Mouse (Mus musculus) urinary bladder, postnatal 14 days (tissue): ENCODE results near the gene Klhl12.
A peak's percentile ranks its signal among the peaks of the same experiment; 100 is the strongest.
"Not testable (repeated sequence)": the region's sequence is repeated elsewhere in the genome, so short reads cannot be mapped to it uniquely, and the experiment has no call there.

Source experiments
- DNase-seq: peaks from one replicate; pipeline ENCODE4 v3.0.0; 2021; ENCODE audit warnings: low spot score

The Klhl12 gene

DNA sequence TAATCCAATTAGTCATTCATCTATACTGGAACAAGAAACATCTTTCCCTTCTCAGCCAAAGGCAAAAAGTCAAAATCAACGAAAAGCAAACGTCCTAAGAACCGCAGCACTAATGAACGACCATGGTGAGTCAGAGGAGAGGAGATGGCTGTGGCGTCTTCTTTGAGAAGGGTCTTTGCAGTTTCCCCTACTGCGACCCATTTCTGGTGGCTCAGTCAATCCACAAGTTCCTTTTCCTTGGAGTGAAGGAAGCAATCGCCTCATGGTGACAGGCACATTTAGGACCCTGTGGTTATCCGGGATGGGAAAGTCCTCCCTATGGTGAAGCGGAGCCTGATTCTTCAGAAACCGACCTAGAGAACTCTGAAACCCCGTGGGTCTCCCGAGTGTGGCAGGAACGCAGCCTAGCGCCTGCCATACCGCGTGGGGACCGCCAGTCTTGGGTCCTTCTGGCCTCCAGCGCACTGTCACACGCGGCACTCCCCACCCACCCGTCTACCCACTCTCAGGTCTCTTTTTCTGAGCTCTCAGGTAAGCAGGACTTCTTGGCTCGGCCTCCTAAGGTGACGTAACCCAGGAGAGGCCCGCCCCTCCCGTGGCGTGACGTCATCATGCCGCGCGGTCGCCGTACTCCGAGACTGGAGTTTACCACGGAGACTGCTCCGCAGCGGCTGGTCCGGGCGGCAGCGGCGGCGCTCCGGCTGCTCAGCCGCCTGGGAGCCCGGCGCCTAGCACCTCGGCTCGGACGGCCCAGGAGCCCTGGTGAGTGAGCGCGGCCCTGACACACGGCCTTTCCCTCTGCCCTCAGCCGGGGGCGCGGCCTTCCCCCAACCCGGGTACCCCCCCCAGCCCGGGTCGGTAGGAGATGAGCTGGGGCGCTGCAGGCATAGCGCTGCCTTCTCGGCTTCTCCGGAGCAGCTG, at the start of gene Klhl12:
TSS of gene Klhl12 (plus strand) at position 628 of the 921 bp plus-strand sequence.
- peak; percentile 95 for DNase-seq

DNA sequence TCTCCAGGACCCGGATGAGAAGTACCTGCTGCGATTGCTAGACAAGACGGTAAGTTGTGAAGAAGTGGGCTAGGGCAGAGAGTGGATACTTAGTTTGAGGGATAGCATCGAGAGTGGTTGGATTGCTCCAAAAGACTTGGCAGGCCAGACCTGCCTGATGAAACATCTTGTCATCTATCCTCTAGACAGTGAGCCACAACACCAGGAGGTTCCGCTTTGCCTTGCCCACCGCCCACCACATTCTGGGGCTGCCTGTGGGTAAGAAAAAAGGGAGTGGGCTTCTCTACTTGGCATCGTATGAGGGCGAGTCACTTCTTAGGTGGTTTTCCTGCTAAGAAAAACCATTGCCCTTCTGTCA, 48.9 kb upstream of the Klhl12 start:
- DNase-seq = no peak

DNA sequence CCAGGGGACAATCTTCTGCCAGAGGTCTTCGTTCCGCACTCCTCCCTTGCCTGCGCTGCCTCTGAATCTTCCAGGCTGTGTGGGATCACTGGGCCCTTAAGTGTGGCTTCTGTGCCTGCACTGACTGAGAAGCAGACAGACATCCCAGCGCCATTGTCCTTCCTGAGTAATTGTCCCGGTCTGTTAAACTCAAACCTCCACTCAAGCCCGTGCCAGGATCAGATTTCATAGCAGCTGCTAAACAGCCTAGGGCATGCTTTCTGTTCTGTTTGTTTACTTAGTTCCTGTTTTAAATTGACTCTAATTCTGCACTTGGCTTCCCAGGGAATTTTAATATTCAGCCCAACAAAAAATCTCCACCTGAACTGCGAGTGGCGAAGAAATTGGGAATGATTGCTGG, 47.3 kb upstream of the Klhl12 start:
- no peak for DNase-seq

DNA sequence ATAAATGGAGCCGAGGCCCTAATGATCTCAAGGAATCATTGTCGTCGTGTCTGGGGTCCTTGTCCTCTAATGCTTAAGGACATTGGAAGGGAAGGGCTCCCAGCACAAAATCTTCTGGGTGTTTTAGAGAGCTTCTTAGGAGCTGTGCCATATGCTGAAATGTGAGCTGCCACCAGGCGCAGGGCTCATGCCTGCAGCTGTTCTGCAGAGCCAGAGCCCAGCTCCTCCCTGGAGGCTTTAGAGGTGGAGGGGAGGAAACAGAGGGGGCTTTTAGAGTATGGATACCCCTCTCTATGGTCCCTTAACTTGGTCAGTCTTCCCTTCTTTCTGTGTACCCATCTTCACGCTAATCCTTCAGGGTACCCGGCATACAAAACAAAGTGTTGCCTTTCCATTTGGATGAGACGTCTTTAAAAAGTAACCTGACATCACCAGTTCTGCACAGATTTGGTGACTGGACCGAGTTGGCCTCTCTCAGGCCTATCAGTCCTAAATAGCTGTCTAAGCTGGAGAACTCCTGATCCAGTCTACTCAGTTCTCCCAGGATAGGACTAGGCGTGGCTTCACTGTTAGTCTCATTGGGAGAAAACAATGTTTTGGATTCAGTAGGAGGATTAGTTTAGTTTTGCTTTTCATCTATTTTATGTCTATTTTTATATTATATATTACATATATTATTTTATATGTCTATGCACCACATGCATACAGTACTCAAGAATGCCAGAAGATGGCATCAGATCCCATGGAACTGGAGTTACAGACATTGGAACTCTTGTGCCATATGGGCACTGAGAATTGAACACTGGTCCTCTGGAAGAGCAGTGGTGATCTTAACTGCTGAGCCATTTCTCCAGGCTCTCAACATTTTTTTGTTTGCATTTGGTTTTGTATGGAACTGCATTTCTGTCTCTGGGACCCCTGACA, 43.4 kb upstream of the Klhl12 start:
- no peak for DNase-seq

DNA sequence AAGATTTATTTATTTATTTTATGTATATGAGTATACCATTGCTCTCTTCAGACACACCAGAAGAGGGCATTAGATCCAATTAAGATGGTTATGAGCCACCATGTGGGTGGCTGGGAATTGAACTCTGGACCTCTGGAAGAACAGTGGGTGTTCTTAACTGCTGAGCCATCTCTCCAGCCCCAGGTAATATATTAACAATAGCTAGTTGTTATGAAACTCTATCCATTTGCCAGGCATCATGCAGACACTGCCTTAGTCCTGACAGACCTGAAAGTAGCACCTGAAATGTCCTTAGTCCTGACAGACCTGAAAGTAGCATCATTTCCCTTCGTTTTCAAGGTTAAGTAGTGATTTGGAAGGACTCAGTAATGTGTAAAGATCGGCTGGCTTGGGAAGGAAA, 41.3 kb upstream of the Klhl12 start:
- DNase-seq = no peak

DNA sequence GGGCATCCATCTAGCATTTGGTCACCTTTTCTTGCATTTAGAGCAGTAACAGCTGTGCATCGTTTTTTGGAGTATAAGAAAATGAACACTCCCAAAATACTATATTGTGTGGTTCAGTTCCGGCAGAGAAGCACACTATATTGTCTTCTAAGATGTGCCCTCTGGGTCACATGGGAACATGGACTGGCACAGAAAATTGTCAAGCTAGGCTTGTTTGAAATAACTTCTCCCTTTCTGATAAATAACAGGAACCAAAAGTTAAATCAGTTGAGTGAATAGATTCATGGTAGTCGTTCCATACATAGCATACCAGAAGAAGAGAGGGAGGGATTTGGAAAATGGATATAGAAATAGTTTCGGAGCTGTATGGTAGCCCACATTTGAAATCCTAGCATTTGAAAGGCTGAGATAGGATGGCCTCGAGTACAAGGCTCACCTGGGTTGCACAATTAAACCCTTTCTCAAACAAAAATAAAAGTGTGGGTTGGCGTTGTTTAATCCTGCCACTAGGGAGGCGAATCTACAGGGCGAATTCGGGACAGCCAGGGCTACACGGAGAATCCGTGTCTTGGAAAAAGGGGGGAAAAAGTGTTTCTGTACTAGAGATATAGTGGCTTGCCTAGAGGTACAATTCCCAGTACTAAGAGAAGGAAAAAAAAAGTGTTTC, 40.7 kb upstream of the Klhl12 start:
- DNase-seq = no peak

DNA sequence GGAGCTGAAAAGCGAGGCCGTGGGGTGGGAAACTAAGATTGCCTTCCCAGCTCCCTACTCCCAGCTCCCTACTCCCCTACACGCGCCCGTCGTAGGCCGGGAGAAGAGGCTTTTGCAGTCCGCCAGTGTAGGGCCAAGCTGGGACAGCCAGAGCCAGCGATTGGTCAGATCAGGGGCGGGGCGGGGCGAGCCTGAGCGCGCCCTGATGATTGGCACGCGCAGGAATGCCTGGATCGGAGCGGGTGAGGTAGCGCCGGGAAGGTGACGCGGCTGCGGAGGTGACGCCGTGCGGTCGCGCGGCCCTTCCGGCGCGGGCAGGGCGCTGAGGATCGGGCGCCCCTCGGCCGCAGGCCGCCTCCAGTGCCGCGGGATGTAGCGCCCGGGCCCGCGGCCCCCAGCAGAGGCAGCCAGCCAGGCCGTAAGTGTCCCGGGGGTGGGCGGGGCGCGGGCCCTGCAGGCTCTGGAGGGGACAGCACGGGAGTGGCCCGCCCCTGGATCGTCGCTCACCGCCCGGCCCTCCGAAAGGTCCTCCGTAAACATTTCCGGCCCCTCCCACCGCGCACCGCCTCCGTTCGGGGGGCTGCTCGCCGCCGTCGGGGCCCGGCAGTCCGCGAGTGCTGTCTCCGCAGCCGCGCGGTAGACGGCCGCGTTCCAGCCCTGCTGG, 40.0 kb upstream of the Klhl12 start, which contains the start of gene Adipor1:
TSS of gene Adipor1 (plus strand) at position 211 of the 664 bp plus-strand sequence.
- DNase-seq = peak; percentile 97

DNA sequence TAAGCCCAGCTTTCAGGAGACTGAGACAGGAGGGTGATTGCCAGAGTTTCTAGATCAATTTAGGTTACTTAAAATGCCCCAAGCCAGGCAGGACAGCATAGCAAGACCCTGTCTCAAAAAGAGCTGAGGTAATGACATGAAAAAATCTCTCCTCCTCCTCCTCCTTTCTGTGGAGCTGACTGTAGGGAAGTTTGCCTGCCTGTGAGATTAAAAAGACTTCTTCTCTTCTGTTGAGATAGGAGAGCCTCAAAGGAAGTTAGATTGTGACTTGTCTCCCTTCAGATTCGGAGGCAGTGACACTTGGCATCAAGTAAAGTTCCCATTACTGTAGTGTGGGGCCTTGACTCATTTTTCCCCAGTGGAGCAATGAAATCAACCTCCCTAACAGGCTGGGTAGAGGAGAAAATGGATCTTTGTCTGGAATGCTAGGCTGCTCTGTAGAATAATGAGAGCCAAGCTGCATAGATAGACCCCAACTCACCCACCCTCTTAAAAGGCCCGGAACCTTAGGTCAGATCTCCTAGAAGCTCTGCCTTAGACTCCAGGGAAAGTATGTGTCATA, 36.8 kb upstream of the Klhl12 start:
- no peak for DNase-seq

DNA sequence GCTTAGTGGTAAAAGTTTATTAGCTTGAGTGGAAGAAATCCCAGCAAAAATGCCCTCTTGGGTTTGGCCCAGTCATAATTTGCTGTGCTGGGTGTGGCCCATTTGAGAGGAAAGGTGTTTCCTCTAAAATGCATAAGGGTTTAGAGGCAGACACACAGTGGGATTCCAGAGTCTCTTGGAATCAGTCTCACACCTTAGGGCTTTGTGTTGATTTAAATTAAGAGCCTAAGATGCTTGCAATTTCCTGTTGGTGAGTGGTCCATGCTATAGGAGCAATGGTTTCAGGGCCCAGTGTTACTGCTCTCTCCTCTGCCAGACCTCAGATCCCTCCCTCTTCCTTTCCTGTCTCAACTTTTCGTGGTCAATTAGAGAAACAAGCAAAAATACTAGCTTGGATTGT, 36.2 kb upstream of the Klhl12 start:
- no peak for DNase-seq

DNA sequence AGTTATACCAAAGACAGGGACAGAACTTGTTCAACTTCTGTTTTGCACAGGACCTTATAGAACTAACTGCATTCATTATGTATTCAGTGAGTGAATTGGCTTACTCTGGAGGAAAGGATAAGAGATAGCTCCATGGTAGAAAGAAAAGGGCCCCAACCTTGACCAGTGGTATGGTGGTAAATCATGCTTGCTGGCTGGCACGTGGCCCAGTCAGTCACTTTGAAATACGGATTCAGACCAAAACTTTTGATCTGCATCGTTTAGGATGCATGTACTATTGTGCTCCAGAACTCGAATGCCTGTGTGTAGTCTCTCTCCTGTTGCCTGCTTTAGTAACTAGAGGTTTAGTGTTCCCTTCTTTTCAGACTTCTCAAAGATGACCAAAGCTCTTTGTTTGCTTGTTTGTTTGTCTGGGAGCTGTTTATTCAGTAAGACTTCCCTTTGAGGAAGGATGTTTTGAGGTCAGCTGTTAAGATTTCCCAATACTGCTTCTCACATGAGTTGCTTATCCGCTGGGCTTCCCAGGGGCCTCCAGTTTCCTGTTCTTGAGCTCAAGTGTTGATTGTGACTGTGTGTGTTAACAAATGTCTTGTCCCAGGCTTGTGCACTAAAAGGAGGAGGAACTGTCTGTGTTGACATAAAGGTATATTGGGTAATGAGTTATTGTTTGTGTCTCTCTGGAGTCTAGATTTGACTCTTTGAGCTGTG, 35.4 kb upstream of the Klhl12 start:
- peak; percentile 20 for DNase-seq

DNA sequence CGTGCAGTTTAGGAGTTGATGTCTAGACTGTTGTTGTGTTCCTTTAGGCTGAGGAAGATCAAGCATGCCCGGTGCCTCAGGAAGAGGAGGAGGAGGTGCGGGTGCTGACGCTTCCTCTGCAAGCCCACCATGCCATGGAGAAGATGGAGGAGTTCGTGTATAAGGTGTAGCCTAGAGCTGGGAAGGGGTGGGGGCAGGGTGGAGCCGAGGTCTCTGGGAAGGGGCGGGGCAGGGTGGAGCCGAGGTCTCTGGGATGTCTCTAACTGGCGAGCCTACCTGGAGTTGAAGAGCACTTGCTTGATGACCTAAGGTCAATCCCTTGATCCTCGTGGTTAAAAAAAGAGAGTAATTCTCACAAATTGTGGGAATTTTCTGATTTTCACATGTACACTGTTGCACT, 31.4 kb upstream of the Klhl12 start:
- DNase-seq = no peak

DNA sequence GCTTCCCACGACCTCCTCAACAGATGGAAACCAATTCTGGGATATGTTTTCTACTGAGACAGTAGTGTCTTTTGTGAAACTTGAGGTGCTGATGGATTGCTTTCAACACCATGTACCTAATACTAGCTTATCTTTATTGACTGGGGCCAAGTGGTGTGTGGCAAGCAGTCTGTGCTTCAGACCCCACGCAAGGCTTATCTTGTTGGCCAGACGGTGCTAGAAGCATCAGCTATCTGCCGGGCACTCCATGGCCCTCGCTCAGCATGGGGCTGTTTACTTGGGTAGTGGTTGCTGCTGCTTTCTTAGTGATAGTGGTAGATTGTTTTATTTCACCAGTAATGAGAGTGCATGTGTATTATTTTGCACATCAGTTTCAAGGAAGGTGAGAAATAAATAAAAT, 29.0 kb upstream of the Klhl12 start:
- DNase-seq = no peak

DNA sequence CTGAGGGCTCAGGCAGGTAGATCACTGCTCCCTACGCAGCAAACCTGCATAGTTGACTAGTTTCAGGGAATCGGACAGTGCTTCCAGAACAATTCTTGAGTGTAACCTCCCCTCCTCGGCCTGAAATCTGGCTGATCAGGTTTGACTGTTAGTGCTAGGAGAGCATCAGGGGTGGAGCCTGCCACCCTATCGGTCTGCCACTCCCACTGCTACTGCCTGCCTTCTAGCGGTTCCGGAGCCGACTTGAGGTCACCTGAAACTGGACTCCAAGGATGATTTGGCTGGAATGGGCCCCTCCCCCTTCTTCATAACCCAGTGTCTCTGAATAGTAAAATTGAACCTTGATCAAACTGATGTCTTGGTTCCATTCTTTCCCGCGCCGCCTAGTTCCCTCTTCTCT, 22.3 kb upstream of the Klhl12 start:
- DNase-seq = peak; percentile 42

DNA sequence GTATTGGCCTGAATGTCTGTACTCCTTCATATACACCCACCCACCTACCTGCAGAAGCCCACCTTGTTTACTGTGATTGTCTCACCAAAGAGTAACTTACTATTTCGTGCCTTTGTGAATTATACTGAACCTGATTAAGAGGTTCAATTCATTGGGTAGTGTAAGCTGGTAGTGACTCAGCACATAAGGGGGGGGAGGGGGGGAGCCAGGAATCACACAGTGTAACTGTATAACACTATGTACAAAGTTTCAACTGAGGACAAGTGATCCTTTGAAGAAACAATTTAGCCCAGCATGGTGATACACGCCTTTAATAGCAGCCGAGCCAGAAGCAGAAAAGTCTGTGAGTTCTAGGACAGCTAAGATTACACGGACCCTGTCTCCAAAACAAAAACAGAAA, 21.9 kb upstream of the Klhl12 start:
- DNase-seq = no peak

DNA sequence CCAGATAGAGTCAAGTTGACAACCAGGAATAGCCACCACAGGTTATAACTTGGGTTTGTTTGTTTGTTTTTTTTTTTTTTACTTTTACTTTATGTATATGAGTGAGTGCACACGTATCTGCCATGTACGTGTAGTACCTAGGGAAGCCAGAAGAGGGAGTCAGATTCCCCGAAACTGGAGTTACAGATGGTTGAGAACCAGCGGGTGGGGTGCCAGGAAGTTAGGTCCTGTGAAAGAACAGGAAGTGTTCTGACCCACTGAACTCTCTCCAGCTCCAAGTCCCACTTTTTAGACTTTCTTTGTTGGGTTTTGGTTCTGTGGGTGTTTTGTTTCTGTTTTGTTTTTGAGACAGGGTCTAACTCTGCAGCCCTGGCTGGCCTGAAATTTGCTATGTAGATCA, 19.9 kb upstream of the Klhl12 start:
- no peak for DNase-seq

DNA sequence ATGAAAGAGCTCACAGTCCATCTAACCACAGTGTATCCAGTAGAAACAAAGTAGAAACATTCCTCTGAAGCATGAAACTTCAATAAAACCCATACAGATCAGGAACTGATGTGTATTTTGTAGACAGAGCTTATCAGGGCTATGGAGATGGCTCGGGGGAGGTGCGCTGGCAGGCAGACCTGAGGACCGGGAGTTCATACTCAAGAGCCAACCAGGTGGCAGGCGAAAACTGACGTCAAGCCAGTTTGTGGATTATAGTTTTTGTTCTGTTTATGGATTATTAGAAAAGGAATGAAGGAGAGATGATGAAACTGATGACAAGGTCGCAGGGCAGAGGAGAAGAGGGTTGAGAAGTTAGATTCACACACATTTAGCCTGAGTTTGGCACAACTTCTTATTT, 14.9 kb upstream of the Klhl12 start:
- no peak for DNase-seq

DNA sequence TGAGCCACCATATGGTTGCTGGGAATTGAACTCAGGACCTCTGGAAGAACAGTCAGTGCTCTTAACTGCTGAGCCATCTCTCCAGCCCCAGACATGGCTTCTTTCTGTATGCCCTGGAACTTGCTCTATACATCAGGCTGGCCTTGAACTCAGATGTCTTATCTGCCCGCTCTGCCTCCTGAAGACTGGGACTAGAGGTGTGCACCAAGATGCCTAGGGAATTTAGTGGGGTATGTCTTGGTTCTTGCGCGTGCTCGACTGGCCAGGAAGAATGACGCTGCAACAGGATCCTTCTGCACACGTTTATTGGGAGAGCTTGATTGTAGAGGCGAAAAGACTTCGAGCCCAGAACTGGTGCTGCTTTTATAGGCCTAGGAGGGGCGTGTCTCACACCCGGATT, 13.6 kb upstream of the Klhl12 start:
- not testable (repeated sequence) for DNase-seq

DNA sequence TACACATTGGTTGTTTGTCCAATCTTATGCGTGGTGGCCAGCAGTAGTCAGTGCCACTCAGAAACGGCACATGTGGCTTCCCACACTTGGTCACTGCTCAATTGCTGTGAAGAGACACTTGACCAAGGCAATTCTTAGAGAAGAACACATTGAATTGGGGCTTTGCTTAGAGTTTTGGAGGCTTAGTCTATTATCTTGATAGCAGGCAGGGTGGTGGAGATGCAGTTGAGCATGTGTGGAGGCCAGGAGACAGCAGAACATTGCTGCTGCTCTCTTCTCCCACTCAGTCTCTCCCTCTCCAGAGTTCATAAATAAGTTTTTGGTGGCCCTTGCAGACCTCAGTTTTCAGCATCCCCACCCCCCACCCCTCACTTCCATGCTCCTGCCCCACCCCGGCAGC, 12.9 kb upstream of the Klhl12 start:
- no peak for DNase-seq

DNA sequence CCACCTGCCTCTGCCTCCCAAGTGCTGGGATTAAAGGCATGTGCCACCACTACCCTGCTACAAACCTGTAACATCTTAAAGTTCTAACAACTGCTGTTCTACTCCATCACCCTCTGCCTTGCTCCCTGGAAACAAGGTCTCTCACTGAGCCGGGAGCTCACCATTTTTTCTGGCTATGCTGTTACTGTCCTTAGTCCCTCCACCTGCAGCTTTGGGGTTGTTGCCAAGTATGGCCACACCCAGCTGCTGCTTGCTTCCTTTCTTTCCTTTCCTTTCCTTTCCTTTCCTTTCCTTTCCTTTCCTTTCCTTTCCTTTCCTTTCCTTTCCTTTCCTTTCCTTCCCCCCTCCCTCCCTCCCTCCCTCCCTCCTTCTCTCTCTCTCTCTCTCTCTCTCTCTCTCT, 12.0 kb upstream of the Klhl12 start:
- DNase-seq = not testable (repeated sequence)

DNA sequence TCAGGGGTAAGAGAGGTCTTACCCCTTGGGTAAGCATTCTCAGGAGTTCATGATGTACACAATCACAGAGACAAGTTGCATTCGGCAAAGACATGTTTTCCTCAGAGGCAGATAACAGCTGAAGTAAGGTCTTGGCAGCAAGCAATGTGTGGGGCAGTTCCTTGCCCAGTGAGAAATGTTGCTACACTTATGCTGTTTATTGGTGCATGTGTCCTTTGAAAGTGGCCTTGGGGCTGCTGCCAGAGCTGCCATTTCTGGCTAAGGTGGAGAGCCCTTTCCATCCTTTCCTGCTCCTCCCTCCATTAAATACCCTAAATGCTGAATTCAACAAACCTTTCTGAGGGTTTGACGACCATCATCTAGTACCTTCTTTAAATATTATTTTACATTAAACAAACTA, 9.9 kb upstream of the Klhl12 start:
- no peak for DNase-seq

DNA sequence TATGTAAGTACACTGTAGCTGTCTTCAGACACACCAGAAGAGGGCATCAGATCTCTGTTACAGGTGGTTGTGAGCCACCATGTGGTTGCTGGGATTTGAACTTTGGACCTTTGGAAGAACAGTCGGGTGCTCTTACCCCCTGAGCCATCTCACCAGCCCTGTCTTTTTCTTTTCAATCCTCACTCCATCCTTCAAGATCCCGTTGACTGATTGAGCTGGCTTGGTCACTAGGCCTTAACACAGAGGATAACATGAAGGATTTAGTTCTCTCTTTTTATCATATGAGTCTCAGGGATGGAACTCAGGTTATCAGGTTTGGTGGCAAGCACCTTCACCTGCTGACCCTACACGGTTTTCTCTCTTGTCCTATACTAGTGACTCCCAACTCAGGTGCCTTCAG, 6.8 kb upstream of the Klhl12 start:
- DNase-seq = not testable (repeated sequence)
